Mouse (Mus musculus) gastrocnemius, postnatal 4 days (tissue): ENCODE data around the gene Tlr9. TPM values are rescaled to one million over a fixed set of nuclear protein-coding genes. Genes with fewer than 3 reads are reported as not detected.
A peak's percentile ranks its signal among the peaks of the same experiment; 100 is the strongest.

Experiments
- DNase-seq, 2 experiments: peaks; one replicate each; pipeline ENCODE4 v3.0.0; 2021 to 2022; ENCODE audit warnings: low spot score in 2 of 2, mixed read lengths in 2 of 2
- microRNA-seq: library from miRNA; unstranded; fragments of <30 nt; microRNA quantifications from one replicate; pipeline ENCODE4 v1.2.0, GENCODE M21; 2021
- total RNA-seq, 2 experiments: library from RNA; stranded (reverse); gene quantifications; 2 replicates each; pipeline ENCODE4 v1.2.3; 2021

Gene Tlr9
- total RNA-seq, 2 experiments from 2014 or later: 0.88 to 1.1 TPM

DNA sequence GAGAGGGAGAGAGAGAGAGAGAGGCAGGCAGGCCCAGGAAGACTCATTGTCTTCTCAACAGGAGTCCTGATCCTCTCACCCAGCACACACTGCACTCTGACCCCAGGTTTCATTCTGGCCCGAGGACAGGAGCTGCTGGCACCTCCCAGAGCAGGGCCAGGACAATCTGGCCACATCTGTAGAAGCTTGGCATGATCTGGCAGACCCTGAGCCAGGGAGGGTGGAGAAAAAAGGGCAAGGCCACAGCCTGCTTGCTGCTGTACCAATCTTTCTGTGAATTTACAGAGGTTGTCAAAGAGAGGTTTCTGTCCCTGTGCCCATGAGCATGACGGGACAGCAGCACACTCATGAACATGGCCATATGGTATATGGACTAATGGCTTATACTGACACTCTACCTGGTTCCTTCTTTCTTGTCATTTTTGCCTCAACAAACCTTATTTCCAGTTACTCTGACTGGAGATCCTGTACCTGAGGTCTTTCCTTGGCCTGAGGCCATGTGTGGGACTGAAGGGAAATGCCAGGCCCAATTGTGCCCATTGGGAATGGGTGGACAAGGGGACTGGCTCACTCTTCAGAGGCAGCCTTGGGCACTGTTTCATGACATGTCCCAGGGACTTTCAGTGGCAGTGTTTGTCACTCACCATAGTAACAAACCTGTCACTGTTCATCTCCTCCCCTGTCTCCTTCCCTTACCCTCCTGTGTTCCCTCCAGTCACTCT lies 44.7 kb downstream of the Tlr9 start:
- DNase-seq: no peak

DNA sequence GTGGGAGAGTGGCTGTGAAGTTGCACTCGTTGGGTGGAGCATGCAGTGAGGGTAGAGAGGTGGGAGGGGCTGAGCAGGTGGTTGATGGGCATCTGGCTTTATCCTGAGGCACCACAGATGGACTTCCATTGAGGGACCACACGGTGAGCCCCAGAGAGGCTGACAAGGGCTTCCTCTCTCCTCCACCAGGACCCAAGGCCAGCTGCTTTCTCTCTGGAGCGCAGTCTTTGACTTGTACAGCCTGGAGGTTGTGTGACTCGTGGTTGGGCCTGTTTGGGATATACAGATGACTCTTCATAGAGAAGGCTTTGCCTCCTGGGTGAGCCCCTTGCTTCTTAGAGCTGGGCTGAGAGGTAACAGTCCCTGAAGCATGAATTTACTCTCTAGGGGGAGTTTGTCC lies 46.0 kb downstream of the Tlr9 start:
- DNase-seq: no peak

- no peak for DNase-seq
These were observed 46.8 kb downstream of the Tlr9 start for GRCm38 (mm10) chr9:106269076-106269788.

DNA sequence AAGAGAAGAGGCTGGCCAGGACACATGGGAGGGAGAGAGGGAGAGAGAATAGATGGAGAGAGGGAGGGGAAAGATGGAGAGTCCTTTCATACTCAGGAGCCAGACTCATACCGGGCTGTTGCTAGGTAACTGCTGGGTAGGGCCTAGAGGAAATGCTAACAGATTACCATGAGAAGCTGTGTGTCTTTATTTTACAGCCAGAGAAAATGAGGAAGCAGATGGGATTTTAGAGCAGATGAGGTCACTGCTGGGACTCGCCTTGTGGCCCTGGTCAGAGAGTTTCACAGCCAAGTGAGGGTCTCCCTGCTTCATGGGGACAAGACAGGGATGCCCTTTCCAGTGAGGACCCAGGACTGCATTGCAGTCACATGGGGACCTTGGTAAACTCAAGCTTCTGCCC lies 47.5 kb downstream of the Tlr9 start:
- DNase-seq: no peak

DNA sequence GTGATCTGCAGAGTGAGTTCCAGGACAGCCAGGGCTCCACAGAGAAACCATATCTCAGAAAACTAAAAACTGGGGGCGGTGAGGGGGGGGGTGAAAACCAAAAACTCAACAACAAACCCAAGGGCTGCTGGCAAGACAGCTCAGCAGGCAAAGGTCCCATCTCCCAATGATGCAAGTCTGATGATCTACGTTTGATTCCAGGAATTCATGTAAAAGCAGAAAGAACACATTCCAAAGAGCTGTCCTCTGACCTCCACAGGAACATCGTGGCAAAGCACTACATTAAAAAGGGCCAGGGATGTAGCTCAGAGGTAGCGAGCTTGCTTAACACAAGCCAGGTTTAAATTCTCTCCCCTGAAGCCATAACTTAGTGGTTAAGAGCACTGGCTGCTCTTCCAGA lies 48.3 kb downstream of the Tlr9 start:
- DNase-seq: no peak

DNA sequence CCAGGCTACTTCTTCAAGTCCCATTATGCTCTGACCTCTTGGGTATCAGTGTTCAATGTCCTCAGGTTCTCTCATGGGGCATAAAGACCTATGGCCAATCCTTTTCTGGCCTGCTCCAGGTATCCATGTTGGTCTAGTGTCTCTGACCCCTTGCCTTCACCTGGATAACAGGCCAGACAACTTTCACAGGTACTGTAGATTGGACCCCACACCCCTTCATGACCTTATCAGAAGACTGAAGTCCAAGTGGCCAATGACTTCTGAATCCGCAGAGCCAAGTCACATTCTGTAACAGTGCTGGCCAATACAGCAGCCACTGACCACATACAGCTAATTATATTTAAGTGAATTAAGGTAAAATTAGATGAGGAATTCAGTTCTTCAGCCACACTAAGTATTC lies 49.9 kb downstream of the Tlr9 start:
- no peak for DNase-seq

GRCm38 (mm10) chr9:106273276-106273675 lies 50.9 kb downstream of the Tlr9 start:
- no peak for DNase-seq

DNA sequence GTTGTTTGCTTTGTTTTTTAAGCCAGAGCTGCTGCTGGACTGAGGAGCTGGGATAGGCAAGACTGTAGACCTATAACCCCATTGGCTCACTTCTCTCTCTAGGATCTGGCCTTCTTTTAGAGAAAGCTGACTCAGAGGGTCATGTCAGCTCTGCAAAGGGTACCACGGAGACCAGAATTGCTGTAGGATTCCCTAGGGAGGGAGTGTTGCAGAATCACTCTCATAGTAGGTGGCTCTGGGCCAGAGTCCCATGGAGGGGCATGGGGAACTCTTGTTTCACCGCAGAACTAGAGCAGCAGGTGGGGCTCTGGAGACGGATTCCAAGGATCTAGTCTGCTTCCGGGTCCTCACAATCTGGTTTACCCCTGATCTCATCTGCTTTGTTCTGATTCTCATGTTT lies 51.4 kb downstream of the Tlr9 start:
- no peak for DNase-seq

GRCm38 (mm10) chr9:106274652-106275180 lies 52.3 kb downstream of the Tlr9 start:
- no peak for DNase-seq

DNA sequence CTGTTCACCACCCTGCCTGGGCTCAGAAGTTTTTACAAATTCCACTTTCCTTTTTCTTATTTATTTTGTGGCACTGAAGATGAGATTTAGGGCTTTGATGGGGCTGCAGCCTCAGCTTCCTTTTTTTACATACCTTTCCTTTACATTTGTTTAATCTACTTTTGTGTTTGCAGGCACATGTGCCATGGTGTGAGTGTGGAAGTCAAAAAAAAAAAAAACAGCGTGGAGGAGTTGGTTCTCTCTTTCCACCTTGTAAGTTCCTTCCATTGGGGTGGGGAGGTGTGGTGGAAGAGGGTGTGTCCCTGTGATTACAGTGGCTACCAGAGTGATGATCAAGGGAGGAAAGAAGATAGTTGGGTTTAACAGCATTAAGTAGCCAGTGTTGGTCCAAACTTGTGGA lies 53.4 kb downstream of the Tlr9 start:
- DNase-seq: no peak

Small RNA genes lying within 50 kb of the gene (microRNA-seq; reads per million reads assigned to microRNA genes)
- gene Mirlet7g: 43,193 reads per million, percentile 98 among the genes with 10 or more reads in this experiment

Other genes starting within 250 kb of the Tlr9 start
- gene Col6a4, start 125.8 kb upstream of the Tlr9 start, total RNA-seq: under 1 TPM; 0.20 to 0.49 TPM
- gene Glyctk, start 64.5 kb upstream of the Tlr9 start, total RNA-seq: 1 to 10 TPM; 1.1 to 3.0 TPM
- gene Wdr82, start 51.7 kb upstream of the Tlr9 start, total RNA-seq: 10 to 100 TPM; 60.3 to 62.5 TPM
- gene Ppm1m, start 22.9 kb upstream of the Tlr9 start, total RNA-seq: 10 to 100 TPM; 16.7 to 20.8 TPM
- gene Twf2, start 19.5 kb upstream of the Tlr9 start, total RNA-seq: 100 to 1,000 TPM in 1 of 2 experiments, 10 to 100 TPM in 1; 92.7 to 105 TPM
- 100 to 1,000 TPM; 127 to 159 TPM for gene Alas1, start 26.1 kb downstream of the Tlr9 start, total RNA-seq
- 1 to 10 TPM; 5.4 to 5.8 TPM for gene Poc1a, start 58.5 kb downstream of the Tlr9 start, total RNA-seq
- gene Dusp7, start 146.0 kb downstream of the Tlr9 start, total RNA-seq: 10 to 100 TPM; 23.9 to 25.5 TPM
- 100 to 1,000 TPM; 526 to 599 TPM for gene Rpl29, start 206.9 kb downstream of the Tlr9 start, total RNA-seq
- 10 to 100 TPM; 13.4 to 13.5 TPM for gene Acy1, start 215.7 kb downstream of the Tlr9 start, total RNA-seq
- 10 to 100 TPM in 1 of 2 experiments, 1 to 10 TPM in 1; 8.8 to 10.3 TPM for gene Abhd14b, start 224.9 kb downstream of the Tlr9 start, total RNA-seq
- gene Abhd14a, start 225.1 kb downstream of the Tlr9 start, total RNA-seq: 10 to 100 TPM; 18.5 to 19.1 TPM
- gene Pcbp4, start 230.7 kb downstream of the Tlr9 start, total RNA-seq: 10 to 100 TPM; 83.6 to 84.9 TPM
- under 1 TPM; 0.44 to 0.65 TPM for gene Gpr62, start 243.3 kb downstream of the Tlr9 start, total RNA-seq